Mouse (Mus musculus): ENCODE measurements at regions not wholly inside any gene's neighbourhood (a gene's known extent, or its start where the extent isn't known, plus 50 kb on each side); places are given as distances from the start of the nearest gene placed in this dataset.

GRCm38 (mm10) chr1:91678789-91679188 is 122.5 kb upstream of the Twist2 start:
- no peak for DNase-seq (ENCODE audit: low spot score)

- no peak for DNase-seq (ENCODE audit: low spot score)
Observed at GRCm38 (mm10) chr1:91685031-91685430, 116.2 kb upstream of the Twist2 start.

GRCm38 (mm10) chr1:91685789-91686188 is 115.5 kb upstream of the Twist2 start:
- no peak for DNase-seq (ENCODE audit: low spot score)

- DNase-seq (ENCODE audit: low spot score) = no peak
Observed at GRCm38 (mm10) chr1:91691601-91692000, 109.7 kb upstream of the Twist2 start.

- no peak for DNase-seq (ENCODE audit: low spot score)
Observed at GRCm38 (mm10) chr1:91692709-91693460, 108.4 kb upstream of the Twist2 start.

DNA sequence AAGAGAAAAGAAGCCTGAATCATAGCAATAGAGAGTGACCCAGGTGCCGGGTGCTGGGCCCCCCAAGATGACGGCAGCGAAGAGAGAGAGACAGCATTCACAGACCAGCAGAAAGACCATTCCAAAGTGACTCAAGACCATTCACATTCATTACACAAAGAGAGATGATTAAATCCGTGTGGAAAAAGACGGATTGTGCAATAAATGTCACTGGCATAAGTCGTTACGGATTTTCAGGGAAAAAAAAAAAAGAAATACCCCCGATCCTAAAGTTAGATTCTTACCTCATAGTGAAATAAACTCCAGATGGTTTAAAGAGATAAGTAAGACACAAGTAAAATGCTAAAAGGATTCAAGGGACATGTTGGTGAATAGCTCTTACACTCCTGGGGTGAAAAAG is 104.2 kb upstream of the Twist2 start:
- peak; percentile 14 for DNase-seq (ENCODE audit: low spot score)

DNA sequence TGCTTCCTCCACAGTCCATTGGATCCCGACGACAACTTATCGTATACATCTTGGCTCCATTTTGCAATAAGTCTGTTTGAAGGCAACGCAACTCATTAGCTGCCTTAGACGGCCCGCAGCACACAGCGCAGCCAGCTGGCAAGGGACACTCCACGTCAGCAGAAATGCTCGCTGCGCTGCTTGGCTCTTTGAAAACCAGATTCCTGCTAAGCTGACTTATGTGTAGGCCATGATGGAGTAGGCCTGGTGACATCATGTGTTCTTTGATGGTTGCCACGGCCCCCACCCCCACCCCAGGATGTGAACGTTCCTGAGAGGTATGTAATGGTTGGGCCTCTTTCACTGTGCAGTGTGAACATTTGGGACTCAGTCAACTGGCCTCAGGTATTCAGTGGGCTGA is 99.8 kb upstream of the Twist2 start:
- DNase-seq (ENCODE audit: low spot score) = no peak

GRCm38 (mm10) chr1:91702021-91702420 is 99.2 kb upstream of the Twist2 start:
- DNase-seq (ENCODE audit: low spot score) = no peak

DNA sequence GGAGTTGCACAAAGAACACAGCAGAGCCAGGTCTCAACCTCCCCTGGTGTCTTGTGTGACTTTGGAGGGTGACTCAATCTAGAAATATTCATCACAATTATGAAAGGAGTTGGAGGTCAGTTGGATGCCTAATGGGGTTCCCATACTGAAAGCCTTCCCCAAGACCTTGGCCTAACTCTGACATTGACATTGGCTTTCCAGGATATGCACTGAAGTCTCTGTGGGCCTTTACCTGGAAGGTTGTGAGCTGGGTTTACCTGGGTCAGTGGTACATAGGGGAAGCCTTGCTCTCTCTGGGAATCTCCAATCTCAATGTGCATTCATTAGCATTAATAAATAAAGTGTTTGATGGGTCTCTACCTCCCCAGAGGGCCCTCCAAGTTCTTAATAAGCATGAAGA is 98.5 kb upstream of the Twist2 start:
- no peak for DNase-seq (ENCODE audit: low spot score)

GRCm38 (mm10) chr1:91705451-91705850 is 95.8 kb upstream of the Twist2 start:
- no peak for DNase-seq (ENCODE audit: low spot score)

- no peak for DNase-seq (ENCODE audit: low spot score)
Observed at GRCm38 (mm10) chr1:91708550-91709243, 92.6 kb upstream of the Twist2 start.

DNA sequence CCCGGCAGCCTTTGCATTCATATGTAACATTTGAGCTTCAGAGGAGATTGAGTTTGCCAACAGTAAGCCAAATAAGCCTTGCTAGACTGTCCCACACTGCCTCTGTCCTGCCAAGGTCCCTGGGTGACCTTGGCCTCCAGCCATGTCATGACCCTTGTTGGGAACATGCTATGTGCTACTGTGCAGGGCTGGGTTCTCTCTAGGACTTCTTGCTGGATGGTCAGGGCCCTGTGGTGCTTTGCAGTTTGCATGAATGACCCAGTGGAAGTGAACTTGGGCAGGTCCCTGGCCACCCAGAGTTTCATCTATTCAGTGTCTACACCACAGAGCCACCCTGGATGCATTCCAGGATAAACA is 92.0 kb upstream of the Twist2 start:
- DNase-seq (ENCODE audit: low spot score) = no peak

DNA sequence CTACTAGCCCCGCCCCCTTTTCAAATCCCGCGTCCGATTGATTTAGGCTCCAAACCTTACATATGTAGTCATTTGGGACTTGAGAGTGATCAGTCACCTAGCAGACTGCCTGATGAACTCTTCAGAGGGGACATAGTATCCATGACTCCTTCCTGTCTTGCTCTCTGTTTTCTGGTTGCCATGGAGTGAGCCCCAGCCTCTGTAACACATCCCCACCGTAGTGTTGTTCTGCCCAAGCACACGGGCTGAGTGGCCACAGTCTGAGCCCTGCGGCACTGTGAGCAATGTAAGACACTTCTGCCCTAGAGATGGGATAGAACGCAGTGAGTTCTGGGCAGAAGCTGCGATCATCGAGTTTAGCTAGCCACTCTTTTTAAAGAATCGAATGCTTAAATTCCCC is 88.1 kb upstream of the Twist2 start:
- DNase-seq (ENCODE audit: low spot score) = no peak

DNA sequence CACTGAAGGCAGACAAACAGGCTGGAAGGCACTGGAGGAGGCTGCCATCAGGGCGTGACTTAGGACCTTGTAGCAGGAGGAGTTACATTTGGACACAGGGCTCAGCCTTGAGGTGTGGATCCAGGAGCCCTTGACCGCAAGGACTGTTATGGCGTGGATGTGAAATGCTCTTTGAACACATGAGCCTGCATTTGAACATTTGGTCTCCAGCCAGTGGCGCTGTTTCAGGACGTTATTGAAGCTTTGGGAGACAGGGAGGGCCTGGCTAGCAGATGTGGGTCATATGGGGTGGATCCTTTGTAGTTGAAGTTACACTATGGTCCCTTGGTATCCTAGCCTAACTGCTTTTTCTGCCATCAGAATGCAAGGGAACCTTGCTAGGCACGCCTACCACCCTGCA is 87.0 kb upstream of the Twist2 start:
- no peak for DNase-seq (ENCODE audit: low spot score)

GRCm38 (mm10) chr1:91715341-91715740 is 85.9 kb upstream of the Twist2 start:
- no peak for DNase-seq (ENCODE audit: low spot score)

DNA sequence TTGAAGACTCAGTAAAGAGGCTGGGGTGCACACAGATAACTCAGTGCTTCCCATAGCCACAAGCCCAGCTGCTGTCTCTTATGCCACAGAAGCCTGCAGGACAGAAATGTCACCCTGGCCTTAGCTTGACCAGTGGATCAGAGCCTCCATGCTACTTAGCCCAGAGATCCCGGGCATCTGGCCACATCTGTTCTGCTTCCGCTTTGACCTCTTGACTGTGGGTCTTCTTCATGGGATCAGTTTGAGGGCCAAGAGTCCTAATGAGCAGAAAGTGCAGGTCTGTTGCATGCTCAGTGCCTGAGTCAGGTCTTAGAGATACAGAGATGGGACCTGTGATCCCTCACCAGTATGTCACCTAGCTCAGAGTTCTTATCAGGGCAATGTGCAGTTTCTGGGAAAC is 85.5 kb upstream of the Twist2 start:
- DNase-seq (ENCODE audit: low spot score) = no peak

GRCm38 (mm10) chr1:91716836-91717235 is 84.4 kb upstream of the Twist2 start:
- DNase-seq (ENCODE audit: low spot score) = no peak

DNA sequence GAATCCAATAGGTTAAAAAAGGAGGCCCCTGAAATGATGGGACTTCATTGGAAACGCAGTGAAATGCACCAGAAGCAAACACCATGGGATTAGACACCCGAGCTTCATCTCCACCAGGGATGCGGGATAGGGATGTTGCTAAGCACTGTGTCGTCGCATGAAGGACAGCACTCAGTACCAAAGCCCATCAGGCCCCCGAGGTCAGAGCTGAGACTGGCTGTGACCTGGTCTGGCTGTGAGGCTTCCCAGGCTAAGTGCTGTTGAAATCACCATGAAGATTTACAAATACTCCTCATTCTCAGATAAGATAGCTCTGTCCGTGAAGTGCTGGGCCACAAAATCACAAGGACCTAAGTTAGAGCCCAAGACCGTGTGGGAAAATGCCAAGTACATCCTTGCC is 83.3 kb upstream of the Twist2 start:
- DNase-seq (ENCODE audit: low spot score) = no peak

DNA sequence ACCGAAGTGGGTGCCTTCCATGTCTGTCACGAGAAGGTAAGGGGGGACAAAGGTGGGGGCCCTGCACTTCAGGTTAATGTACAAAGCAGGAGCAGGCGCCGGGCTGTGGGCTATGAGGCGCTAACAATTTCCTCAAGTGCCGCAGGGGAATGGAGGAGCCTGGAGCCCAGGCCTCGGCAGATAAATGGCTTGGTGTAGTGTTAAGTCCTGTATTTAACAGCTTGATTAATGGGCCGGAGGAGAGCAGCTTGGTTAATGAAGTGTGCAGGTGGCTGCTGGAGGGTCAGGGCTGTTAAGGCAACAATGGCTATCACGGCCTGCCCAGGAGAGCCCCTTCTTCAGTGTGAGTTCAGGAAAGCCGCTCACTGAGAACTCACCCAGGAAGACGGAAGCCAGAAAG is 72.0 kb upstream of the Twist2 start:
- DNase-seq (ENCODE audit: low spot score) = no peak

DNA sequence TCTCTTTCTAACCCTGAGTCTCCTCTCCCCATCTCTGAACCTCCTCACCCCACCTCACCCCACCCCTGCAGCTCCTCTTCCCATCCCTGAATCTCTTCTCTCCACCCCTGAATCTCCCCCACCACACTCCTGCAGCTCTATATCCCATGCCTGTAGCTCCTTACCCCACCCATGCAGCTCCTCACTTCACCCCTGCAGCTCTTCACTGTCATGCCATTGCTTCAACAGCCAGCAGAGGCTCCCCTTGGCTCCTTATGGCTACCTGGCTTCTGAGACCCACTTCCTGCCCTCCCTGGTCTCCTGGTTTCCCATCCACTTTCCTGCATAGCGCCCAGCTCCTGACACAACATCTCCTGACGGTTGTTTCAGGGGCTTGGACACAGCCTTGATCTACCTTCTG is 71.0 kb upstream of the Twist2 start:
- DNase-seq (ENCODE audit: low spot score) = no peak

DNA sequence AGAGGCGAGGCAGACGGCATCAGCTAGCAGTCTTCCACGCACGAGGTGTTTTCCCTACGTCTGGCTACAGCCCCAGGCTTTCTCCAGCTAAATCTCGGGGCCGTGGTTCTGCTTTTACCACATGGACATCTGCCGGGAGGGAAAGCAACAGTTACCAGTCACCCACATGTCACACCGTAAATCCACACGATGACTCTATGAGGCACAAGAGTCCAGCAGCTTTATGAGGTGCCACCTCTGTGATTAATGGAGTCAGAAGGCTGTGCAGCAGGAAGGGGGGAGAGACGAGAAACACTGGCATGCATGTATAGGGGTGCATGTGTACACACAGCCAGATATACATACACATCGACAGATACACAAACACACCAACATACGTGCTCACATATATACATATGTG is 69.6 kb upstream of the Twist2 start:
- no peak for DNase-seq (ENCODE audit: low spot score)

DNA sequence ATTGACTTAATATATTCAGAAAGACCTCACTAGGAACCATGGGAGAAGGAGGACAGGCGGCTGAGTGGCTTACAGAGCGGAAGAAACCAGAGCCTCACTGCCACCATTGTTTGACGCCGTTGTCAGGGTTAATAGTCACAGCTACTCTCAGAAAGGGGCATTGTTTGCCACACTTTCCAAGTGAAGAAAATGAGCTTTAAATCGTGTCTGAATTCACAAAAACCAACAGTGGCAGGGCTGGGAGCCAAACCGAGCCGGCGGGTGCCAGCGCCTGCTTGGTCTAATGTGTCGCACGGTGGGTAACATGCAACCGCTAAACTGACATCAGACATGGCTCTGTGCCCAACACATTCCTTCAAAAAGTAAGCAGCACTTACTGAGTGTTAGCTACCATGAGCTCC is 68.8 kb upstream of the Twist2 start:
- no peak for DNase-seq (ENCODE audit: low spot score)

DNA sequence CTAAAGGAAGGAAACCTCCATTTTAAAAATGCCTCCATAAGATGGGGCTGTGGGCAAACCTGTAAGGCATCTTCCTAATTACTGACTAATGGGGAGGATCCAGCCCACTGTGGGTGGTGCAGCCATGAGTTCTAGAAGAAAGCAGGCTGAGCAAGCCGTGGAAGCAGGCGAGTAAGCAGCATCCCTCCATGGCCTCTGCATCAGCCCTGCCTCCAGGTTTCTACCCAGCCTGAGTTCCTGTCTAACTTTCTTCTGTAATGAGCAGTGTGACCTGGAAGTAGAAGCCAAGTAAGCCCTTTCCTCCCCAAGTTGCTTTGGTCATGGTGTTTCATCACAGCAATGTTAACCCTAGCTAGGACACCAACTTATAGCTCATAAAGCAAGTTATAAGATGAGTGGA is 66.5 kb upstream of the Twist2 start:
- no peak for DNase-seq (ENCODE audit: low spot score)

DNA sequence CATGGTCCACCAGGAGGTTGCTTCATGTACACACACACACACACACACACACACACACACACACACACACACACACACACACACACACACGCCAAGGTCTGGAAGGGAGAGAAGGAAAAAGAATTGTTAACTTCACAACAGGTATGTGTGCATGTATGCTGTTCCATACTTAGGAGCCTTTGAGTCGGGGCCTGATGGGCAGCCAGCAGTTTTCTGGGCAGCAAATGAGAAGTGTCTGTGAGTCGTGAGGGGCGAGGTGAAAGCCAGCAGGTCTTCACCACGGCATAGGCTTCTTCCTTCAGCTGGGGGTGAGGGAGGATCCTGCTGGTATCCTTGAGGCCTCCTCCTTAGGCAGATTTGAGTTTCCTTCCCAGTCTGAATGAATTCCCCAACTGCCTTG is 65.8 kb upstream of the Twist2 start:
- DNase-seq (ENCODE audit: low spot score) = no peak

Data from adipocyte (in vitro differentiated cells).